Mouse (Mus musculus): ENCODE data around the gene Arf3.
A peak's percentile ranks its signal among the peaks of the same experiment; 100 is the strongest.

The Arf3 gene

DNA sequence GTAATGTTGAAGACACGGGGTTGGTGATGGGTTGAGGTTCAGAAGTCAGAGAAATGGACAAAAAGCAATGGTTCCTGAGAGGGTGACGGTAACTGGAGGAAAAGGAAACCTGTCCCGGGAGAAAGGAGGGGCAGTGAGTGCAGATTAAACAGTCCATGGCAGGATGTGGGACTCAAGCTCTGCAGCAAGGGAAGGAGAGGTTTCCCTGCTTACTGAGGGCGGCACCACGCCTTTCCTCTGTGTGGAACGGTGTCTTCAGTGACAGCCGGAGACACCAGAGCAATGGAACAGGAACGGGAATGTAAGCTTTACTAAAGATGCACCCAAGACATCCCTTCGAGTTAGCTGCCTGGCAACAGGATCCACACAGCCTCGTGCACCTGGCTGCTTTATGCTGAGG lies 26.5 kb downstream of the Arf3 start:
- no peaks in the 10 kb centered on the region for H3K27me3 ChIP-seq (ENCODE audit: insufficient read depth, low read length)
- H3K9me3 ChIP-seq (ENCODE audit: low read length), result no peaks in the 10 kb centered on the region
- no peak overlapping the region for H3K4me3 ChIP-seq (replicated peaks; ENCODE audit: low read length)
- peaks cover 71% of the 10 kb centered on the region for H3K36me3 ChIP-seq (ENCODE audit: insufficient read depth, low read length)
- TF ChIP-seq NANOG (IDR thresholded peaks at IDR 0.05; ENCODE audit: borderline replicate concordance, low read length) (no peak), CTCF (conservative IDR thresholded peaks at IDR 0.05; ENCODE audit: low read length) (no peak), POU5F1 (IDR thresholded peaks at IDR 0.05; ENCODE audit: borderline replicate concordance, low read length) (no peak)
- peaks cover 19% of the 10 kb centered on the region for H3K4me1 ChIP-seq (replicated peaks; ENCODE audit: low read depth, low read length)

DNA sequence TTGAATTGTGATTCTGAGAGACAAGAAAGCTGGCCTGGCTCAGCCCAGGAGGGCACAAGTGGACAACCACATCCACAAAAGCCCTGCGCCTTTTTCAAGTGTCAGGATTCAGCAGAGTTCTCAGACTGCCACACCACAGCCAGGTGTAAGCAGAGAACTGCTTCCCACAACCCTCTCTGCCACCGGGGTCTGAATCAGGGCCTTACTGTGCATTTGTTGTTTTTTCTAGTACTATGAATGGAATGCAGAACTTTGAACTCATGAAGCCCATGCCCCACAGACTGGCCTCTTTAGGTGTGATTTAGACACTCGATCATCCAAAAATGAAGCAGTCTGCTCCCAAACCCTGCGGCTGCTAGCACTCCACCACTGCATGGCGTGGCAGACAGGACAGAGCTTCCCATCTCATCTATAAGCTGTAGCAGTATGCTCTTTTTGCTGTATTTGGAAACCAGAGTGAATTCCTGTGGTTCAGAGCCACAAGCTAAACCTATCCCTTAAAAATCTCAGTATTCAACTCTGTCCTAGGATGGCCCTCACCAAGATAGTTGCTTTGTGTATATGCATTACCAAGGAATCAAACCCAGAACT lies 28.9 kb downstream of the Arf3 start:
- Histone ChIP-seq H3K4me1 (replicated peaks; ENCODE audit: low read depth, low read length) (peaks cover 24% of the 10 kb centered on the region), H3K4me3 (replicated peaks; ENCODE audit: low read length) (no peak overlapping the region), H3K9me3 (ENCODE audit: low read length) (no peaks in the 10 kb centered on the region), H3K36me3 (ENCODE audit: insufficient read depth, low read length) (peaks cover 46% of the 10 kb centered on the region), H3K27me3 (ENCODE audit: insufficient read depth, low read length) (no peaks in the 10 kb centered on the region)
- TF ChIP-seq CTCF (conservative IDR thresholded peaks at IDR 0.05; ENCODE audit: low read length), result no peak

DNA sequence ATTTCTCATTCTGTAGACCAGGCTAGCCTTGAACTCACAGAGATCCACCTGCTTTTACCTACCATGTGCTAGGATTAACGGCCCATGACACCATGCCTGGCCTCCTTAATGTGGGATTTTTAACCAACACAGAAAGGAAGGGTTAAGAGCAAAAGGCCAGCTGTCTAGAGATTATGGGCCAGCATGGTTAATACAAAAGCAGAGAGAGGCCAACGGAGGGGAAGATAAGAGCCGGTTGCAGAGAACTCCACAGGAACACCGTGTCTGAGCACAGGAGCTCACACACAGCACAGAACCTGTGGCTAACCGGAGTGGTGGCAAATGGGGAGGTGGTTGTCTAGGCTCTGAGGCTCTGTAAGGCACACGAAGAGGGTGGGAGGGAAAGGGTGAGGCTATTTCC lies 29.6 kb downstream of the Arf3 start:
- Histone ChIP-seq H3K36me3 (ENCODE audit: insufficient read depth, low read length) (peaks cover 40% of the 10 kb centered on the region), H3K4me3 (replicated peaks; ENCODE audit: low read length) (no peak overlapping the region), H3K9me3 (ENCODE audit: low read length) (no peaks in the 10 kb centered on the region), H3K27me3 (ENCODE audit: insufficient read depth, low read length) (no peaks in the 10 kb centered on the region), H3K4me1 (replicated peaks; ENCODE audit: low read depth, low read length) (peaks cover 26% of the 10 kb centered on the region)
- TF ChIP-seq NANOG (IDR thresholded peaks at IDR 0.05; ENCODE audit: borderline replicate concordance, low read length) (no peak), POU5F1 (IDR thresholded peaks at IDR 0.05; ENCODE audit: borderline replicate concordance, low read length) (no peak), CTCF (conservative IDR thresholded peaks at IDR 0.05; ENCODE audit: low read length) (no peak)

DNA sequence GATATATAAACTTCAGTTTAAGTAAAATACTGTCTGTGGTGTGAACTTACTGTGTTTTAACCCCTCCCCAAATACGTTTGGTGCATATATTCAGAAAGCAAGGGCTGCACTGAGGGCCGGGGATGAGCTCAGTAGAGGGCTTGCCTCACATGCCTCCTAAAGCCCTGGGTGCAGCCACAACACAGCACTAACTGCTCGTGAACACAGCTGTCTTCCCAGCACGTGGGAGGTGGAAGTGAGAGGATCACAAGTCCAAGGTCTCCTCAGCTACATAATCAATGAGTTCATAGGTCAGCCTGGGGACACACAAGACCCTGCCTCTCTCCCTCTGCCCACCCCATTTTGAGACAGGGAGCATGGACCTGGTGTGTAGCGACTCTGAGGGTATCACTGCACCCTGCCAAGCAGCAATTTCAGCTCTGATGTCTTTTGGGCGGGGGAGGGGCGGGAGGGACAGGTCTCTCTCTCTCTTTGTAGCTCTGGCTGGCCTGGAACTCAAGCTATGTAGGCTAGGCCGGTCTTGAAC lies 30.9 kb downstream of the Arf3 start:
- Histone ChIP-seq H3K9me3 (ENCODE audit: low read length) (no peaks in the 10 kb centered on the region), H3K4me3 (replicated peaks; ENCODE audit: low read length) (no peak overlapping the region), H3K4me1 (replicated peaks; ENCODE audit: low read depth, low read length) (peaks cover 28% of the 10 kb centered on the region), H3K36me3 (ENCODE audit: insufficient read depth, low read length) (peaks cover 28% of the 10 kb centered on the region), H3K27me3 (ENCODE audit: insufficient read depth, low read length) (no peaks in the 10 kb centered on the region)
- TF ChIP-seq NANOG (IDR thresholded peaks at IDR 0.05; ENCODE audit: borderline replicate concordance, low read length), result no peak
- TF ChIP-seq CTCF (conservative IDR thresholded peaks at IDR 0.05; ENCODE audit: low read length), result no peak
- no peak for TF ChIP-seq POU5F1 (IDR thresholded peaks at IDR 0.05; ENCODE audit: borderline replicate concordance, low read length)

DNA sequence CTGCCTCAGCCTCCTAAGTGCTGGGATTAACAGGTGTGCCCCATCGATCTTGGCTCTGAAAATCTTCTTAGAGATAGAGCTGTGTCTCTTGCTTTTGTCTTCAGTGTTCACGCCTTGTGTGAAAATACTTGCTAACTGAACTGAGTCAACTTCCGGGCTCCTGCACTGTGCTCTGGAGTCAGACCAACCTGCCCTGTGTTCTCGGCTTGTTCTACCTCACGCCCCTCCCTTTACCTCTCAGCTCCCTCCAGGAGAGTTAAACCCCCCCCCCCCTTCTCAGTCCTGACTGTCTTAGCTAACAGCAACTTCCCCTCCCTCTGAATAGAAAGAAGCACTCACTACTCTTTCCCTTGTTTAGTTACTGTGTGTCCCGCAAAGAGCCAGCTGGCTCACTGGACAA lies 32.2 kb downstream of the Arf3 start:
- Histone ChIP-seq H3K4me3 (replicated peaks; ENCODE audit: low read length) (no peak overlapping the region), H3K4me1 (replicated peaks; ENCODE audit: low read depth, low read length) (peaks cover 40% of the 10 kb centered on the region), H3K9me3 (ENCODE audit: low read length) (no peaks in the 10 kb centered on the region), H3K36me3 (ENCODE audit: insufficient read depth, low read length) (peaks cover 15% of the 10 kb centered on the region), H3K27me3 (ENCODE audit: insufficient read depth, low read length) (0 out of 2 replicates have a peak, but pooled peaks cover 4% of the 10 kb centered on the region)
- TF ChIP-seq POU5F1 (IDR thresholded peaks at IDR 0.05; ENCODE audit: borderline replicate concordance, low read length) (no peak), NANOG (IDR thresholded peaks at IDR 0.05; ENCODE audit: borderline replicate concordance, low read length) (no peak), CTCF (conservative IDR thresholded peaks at IDR 0.05; ENCODE audit: low read length) (no peak)

DNA sequence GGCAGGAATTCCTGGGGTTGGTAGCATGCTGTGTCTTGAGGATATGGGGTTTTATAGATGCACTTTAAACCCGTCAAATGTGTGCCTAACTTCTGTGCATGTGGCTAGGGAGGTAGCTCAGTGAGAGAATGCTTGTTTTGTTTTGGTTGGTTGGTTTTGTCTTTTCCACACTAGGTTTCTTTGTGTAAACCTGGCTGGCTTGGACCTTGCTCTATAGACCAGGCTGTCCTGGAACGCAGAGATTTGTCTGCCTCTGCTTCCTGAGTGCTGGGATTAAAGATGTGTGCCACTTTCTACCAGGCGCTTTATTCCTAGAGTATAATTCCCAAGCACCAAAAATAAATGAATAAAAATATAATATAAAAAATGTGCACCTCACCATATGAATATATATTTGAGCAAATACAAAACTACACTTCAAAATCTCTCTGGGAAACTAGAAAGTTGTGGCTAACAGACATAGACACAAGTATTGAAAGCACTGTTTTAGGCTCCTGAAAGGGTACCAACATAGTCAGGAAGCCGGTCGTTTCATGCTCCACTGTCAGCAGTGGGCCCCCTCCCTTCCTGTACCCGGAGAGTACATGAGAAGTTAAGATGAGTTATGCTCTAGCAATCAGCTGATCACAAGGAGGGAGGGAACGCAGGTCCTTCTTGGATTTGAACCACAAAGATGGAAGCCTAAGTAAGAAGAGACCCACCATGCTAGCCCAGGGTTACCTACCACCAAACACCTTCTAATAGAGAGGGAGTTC lies 33.0 kb downstream of the Arf3 start:
- Histone ChIP-seq H3K9me3 (ENCODE audit: low read length) (no peaks in the 10 kb centered on the region), H3K36me3 (ENCODE audit: insufficient read depth, low read length) (peaks cover 7% of the 10 kb centered on the region), H3K4me1 (replicated peaks; ENCODE audit: low read depth, low read length) (peaks cover 45% of the 10 kb centered on the region), H3K4me3 (replicated peaks; ENCODE audit: low read length) (no peak overlapping the region), H3K27me3 (ENCODE audit: insufficient read depth, low read length) (0 out of 2 replicates have a peak, but pooled peaks cover 4% of the 10 kb centered on the region)
- no peak for TF ChIP-seq CTCF (conservative IDR thresholded peaks at IDR 0.05; ENCODE audit: low read length)
- TF ChIP-seq POU5F1 (IDR thresholded peaks at IDR 0.05; ENCODE audit: borderline replicate concordance, low read length), result no peak
- no peak for TF ChIP-seq NANOG (IDR thresholded peaks at IDR 0.05; ENCODE audit: borderline replicate concordance, low read length)

DNA sequence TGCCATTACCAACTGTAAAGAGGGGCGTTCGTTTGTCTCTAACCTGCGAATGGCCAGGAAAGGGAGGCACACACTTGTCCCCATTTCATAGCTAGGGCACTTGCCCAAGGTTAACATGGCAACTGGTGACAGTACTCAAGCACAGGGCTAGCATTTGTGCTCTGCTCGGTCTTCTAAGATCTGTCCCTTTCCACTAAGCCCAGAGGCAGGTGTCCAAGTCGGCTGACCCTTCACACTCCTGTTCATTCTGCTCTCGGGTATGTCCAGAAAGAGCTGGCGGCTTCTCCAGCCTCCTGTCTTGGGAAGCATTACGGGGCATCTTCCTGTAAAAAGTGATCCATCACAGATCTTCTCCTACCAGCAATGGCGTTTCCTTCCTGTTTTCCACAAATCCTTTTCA lies 34.6 kb downstream of the Arf3 start:
- Histone ChIP-seq H3K4me3 (replicated peaks; ENCODE audit: low read length) (peak overlapping the region; percentile 85), H3K4me1 (replicated peaks; ENCODE audit: low read depth, low read length) (peaks cover 60% of the 10 kb centered on the region)

DNA sequence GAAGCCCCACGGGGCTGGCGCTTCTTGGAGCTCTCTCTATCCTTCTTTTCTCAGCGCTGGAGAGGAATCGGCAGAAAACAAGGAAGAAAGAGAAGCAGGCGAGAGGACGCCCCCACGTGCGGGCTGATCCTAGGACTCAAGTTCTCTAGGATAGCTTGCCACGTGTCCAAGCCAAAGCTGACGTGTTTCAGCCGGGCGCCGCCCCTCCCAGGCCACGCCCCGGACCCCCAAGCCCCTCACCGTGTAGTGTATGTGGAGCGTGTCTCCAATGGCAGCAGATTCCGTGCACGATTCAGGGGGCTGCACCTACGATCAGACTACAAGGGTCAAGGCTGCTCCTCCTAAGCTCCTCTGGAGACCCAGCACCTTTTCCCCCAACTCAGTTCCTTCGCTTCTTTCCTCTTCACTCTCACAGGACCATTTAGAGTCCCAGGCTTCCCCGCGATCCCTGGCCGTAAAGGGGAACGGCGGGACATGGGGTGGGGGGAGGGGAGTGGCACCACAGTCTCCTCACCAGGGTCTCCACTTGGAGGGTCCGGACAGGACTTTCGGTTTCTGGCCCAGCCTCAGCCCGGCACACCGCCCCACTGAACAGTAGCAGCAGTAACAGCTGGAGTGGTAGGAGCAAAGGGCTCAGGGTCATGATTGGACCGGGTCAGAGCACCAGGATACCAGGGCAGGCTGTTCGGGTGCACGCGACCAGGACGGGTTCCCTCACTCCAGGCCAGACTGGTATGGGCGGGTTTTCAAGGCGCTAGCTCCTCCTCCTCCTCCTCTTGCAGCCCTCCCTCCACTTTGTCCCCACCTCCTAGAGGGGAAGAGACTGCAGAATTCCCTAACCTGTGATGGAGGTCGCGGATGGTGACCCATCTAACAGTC lies 35.3 kb downstream of the Arf3 start, which contains the start of gene Fkbp11:
Gene Fkbp11, minus strand, starts transcription at position 756 of the 879 bp plus-strand sequence.
- H3K9me3 ChIP-seq (ENCODE audit: low read length), result no peaks in the 10 kb centered on the region
- TF ChIP-seq POU5F1 (IDR thresholded peaks at IDR 0.05; ENCODE audit: borderline replicate concordance, low read length) (no peak), CTCF (conservative IDR thresholded peaks at IDR 0.05; ENCODE audit: low read length) (no peak), NANOG (IDR thresholded peaks at IDR 0.05; ENCODE audit: borderline replicate concordance, low read length) (no peak)

More for the DNA sequence above, 34.6 kb downstream of the Arf3 start:
- no peaks in the 10 kb centered on the region for H3K36me3 ChIP-seq (ENCODE audit: insufficient read depth, low read length)
- H3K27me3 ChIP-seq (ENCODE audit: insufficient read depth, low read length), result peaks cover 12% of the 10 kb centered on the region
- TF ChIP-seq NANOG (IDR thresholded peaks at IDR 0.05; ENCODE audit: borderline replicate concordance, low read length) (no peak), CTCF (conservative IDR thresholded peaks at IDR 0.05; ENCODE audit: low read length) (no peak), POU5F1 (IDR thresholded peaks at IDR 0.05; ENCODE audit: borderline replicate concordance, low read length) (no peak)
- no peaks in the 10 kb centered on the region for H3K9me3 ChIP-seq (ENCODE audit: low read length)

More for the DNA sequence above, 35.3 kb downstream of the Arf3 start, which contains the start of gene Fkbp11:
- Histone ChIP-seq H3K27me3 (ENCODE audit: insufficient read depth, low read length) (peaks cover 18% of the 10 kb centered on the region), H3K36me3 (ENCODE audit: insufficient read depth, low read length) (no peaks in the 10 kb centered on the region), H3K4me3 (replicated peaks; ENCODE audit: low read length) (peak within 1 kb of the TSS; percentile 85), H3K4me1 (replicated peaks; ENCODE audit: low read depth, low read length) (peaks cover 64% of the 10 kb centered on the region)

All from E14TG2a.4 (cell line).